Mouse (Mus musculus) limb, embryonic 14.5 days (tissue): ENCODE data around the gene Dnajb4. TPM values are rescaled to one million over a fixed set of nuclear protein-coding genes. Genes with fewer than 3 reads are reported as not detected.
"Not testable (repeated sequence)": the region's sequence is repeated elsewhere in the genome, so short reads cannot be mapped to it uniquely, and the experiment has no call there.

Source experiments
- ATAC-seq: fragments of 200-750 bp; cut with Nextera tagmentation; 2 replicates; pipeline ENCODE4 v1.8.0; 2017; ENCODE audit warnings: low read depth, moderate number of reproducible peaks, moderate TSS enrichment; ENCODE audit not compliant: low FRiP score
- DNase-seq: peaks from one replicate; pipeline ENCODE4 v3.0.0-alpha.2; 2015; ENCODE audit warnings: low spot score
- H3K27ac ChIP-seq: fragments of 300-500 bp; sonication (generic); replicated peaks from 2 replicates; pipeline ENCODE4 v1.5.1; 2014; ENCODE audit warnings: low read depth, mild to moderate bottlenecking, low read length, moderate library complexity, mixed read lengths
- H3K27me3 ChIP-seq: fragments of 300-500 bp; sonication (generic); 2 replicates; pipeline ENCODE4 v1.6.1; 2014; ENCODE audit warnings: low read length, mixed read lengths; ENCODE audit not compliant: control insufficient read depth, insufficient read depth
- H3K36me3 ChIP-seq: fragments of 300-500 bp; sonication (generic); 2 replicates; pipeline ENCODE4 v1.6.1; 2014; ENCODE audit warnings: mild to moderate bottlenecking, low read length, moderate library complexity, mixed read lengths; ENCODE audit not compliant: control insufficient read depth, insufficient read depth
- H3K4me1 ChIP-seq: fragments of 300-500 bp; sonication (generic); 2 replicates; pipeline ENCODE4 v1.6.1; 2014; ENCODE audit warnings: antibody characterized with exemption, low read length, mixed read lengths; ENCODE audit not compliant: control insufficient read depth, insufficient read depth
- H3K4me2 ChIP-seq: fragments of 300-500 bp; sonication (generic); replicated peaks from 2 replicates; pipeline ENCODE4 v1.6.1; 2014; ENCODE audit warnings: low read depth, mild to moderate bottlenecking, low read length, moderate library complexity; ENCODE audit not compliant: severe bottlenecking
- H3K4me3 ChIP-seq: fragments of 300-500 bp; sonication (generic); replicated peaks from 2 replicates; pipeline ENCODE4 v1.5.1; 2014; ENCODE audit warnings: low read length
- H3K9ac ChIP-seq: fragments of 300-500 bp; sonication (generic); 2 replicates; pipeline ENCODE4 v1.6.1; 2014; ENCODE audit warnings: mild to moderate bottlenecking, low read depth, low read length, moderate library complexity; ENCODE audit not compliant: severe bottlenecking
- H3K9me3 ChIP-seq: fragments of 300-500 bp; sonication (generic); 2 replicates; pipeline ENCODE4 v1.6.1; 2016; ENCODE audit warnings: low read length; ENCODE audit not compliant: control insufficient read depth
- POLR2A ChIP-seq: fragments of 200-500 bp; IDR thresholded peaks from 2 replicates; pipeline ENCODE4 v1.8.0; 2012; ENCODE audit warnings: inconsistent platforms, mild to moderate bottlenecking, moderate library complexity, borderline replicate concordance; ENCODE audit not compliant: insufficient read depth, insufficient read length; ENCODE audit errors: extremely low read depth
- WGBS: fragments of 180-500 bp; shearing (Covaris S2); extraction: QIAGEN DNeasy Blood & Tissue Kit; methylation state at CpG from one replicate; pipeline ENCODE4 v1.1.7; 2014; 5-methylcytosine and 5-hydroxymethylcytosine counted together
- polyA plus RNA-seq, 2 experiments: library from polyadenylated mRNA; depleted of rRNA in 1 of 2; stranded (reverse) in 1 of 2; unstranded in 1 of 2; fragments of >200 nt; fragmentation: Nextera tagmentation in 1 of 2; extraction: Ambion mirVana in 1 of 2; gene quantifications; 2 replicates each; pipeline versions ENCODE4 v1.2.1 to v1.2.3; 2012 to 2014

Dnajb4 gene
- polyA plus RNA-seq (2012; rRNA removed) (15.3 and 19.2 TPM in 2 replicates), polyA plus RNA-seq (2014; fragmentation: Nextera tagmentation; extraction: Ambion mirVana) (31.6 and 32.9 TPM in 2 replicates)

GRCm38 (mm10) chr3:152209967-152210634 lies at the start of gene Dnajb4, which contains the start of gene Fubp1:
Gene Dnajb4 (minus strand): TSS chr3:152210302.
Gene Fubp1 (plus strand): TSS chr3:152210422.
- peaks cover 10% of the 10 kb centered on the region; the same call in 1 of the 2 replicates for H3K36me3 ChIP-seq
- DNase-seq (peak; percentile 99), ATAC-seq (peak; percentile 96)
- H3K4me2 ChIP-seq: peak within 1 kb of the TSS; percentile 85
- H3K4me1 ChIP-seq: peaks cover 23% of the 10 kb centered on the region
- peak within 1 kb of the TSS; percentile 98 for H3K4me3 ChIP-seq
- peak; percentile 99 for TF ChIP-seq POLR2A
- no peaks in the 10 kb centered on the region for H3K27me3 ChIP-seq
- peak within 1 kb of the TSS; percentile 100 for H3K9ac ChIP-seq
- H3K9me3 ChIP-seq: no peaks in the 10 kb centered on the region
- peak within 1 kb of the TSS; percentile 99 for H3K27ac ChIP-seq
- under 1% methylated on average over 71 of the region's 85 CpGs for WGBS

- not testable (repeated sequence) for H3K4me1 ChIP-seq, H3K36me3 ChIP-seq, H3K9ac ChIP-seq, H3K4me3 ChIP-seq, H3K9me3 ChIP-seq, H3K27me3 ChIP-seq, H3K4me2 ChIP-seq, H3K27ac ChIP-seq
- ATAC-seq (peak; percentile 58; the same call in 1 of the 2 replicates), DNase-seq (peak; percentile 85)
- WGBS: 41% methylated on average over 7 of the region's 9 CpGs
Observed at GRCm38 (mm10) chr3:152259409-152259808, 49.3 kb upstream of the Dnajb4 start.

GRCm38 (mm10) chr3:152257528-152257927 lies 47.4 kb upstream of the Dnajb4 start:
- ATAC-seq: no peak
- WGBS: 72% methylated on average over 3 of the region's 3 CpGs
- no peak for TF ChIP-seq POLR2A

GRCm38 (mm10) chr3:152250487-152250886 lies 40.4 kb upstream of the Dnajb4 start:
- WGBS: 80% methylated on average over 1 of the region's 1 CpGs
- Histone ChIP-seq H3K36me3 (no peaks in the 10 kb centered on the region), H3K27me3 (no peaks in the 10 kb centered on the region), H3K4me2 (no peak overlapping the region), H3K9me3 (no peaks in the 10 kb centered on the region), H3K4me3 (no peak overlapping the region), H3K9ac (no peak overlapping the region), H3K4me1 (no peaks in the 10 kb centered on the region), H3K27ac (no peak overlapping the region)
- DNase-seq (no peak), ATAC-seq (no peak)
- TF ChIP-seq POLR2A: no peak

More at GRCm38 (mm10) chr3:152257528-152257927, 47.4 kb upstream of the Dnajb4 start:
- H3K9me3 ChIP-seq: no peaks in the 10 kb centered on the region
- DNase-seq: no peak
- H3K27ac ChIP-seq: no peak overlapping the region
- H3K9ac ChIP-seq: no peak overlapping the region
- H3K4me1 ChIP-seq: no peaks in the 10 kb centered on the region
- no peak overlapping the region for H3K4me2 ChIP-seq
- no peaks in the 10 kb centered on the region for H3K27me3 ChIP-seq
- H3K4me3 ChIP-seq: no peak overlapping the region
- no peaks in the 10 kb centered on the region for H3K36me3 ChIP-seq

GRCm38 (mm10) chr3:152247708-152248107 lies 37.6 kb upstream of the Dnajb4 start:
- DNase-seq (no peak), ATAC-seq (no peak)
- no peak overlapping the region for H3K27ac ChIP-seq
- H3K4me1 ChIP-seq: no peaks in the 10 kb centered on the region
- no peak overlapping the region for H3K4me2 ChIP-seq
- no peak overlapping the region for H3K4me3 ChIP-seq
- WGBS: 89% methylated on average over 12 of the region's 12 CpGs
- no peaks in the 10 kb centered on the region for H3K9me3 ChIP-seq
- H3K27me3 ChIP-seq: no peaks in the 10 kb centered on the region
- H3K9ac ChIP-seq: no peak overlapping the region
- H3K36me3 ChIP-seq: no peaks in the 10 kb centered on the region
- no peak for TF ChIP-seq POLR2A
